Mouse (Mus musculus) macrophage (primary cell): ENCODE results near the gene Olfr64. TPM values are rescaled to one million over a fixed set of nuclear protein-coding genes. Genes with fewer than 3 reads are reported as not detected.

Experiments used
- H3K27ac ChIP-seq: fragments of 350-480 bp; formaldehyde crosslinking; 2 replicates; pipeline ENCODE4 v1.9.0; 2021
- H3K36me3 ChIP-seq: fragments of 350-480 bp; formaldehyde crosslinking; 2 replicates; pipeline ENCODE4 v1.9.0; 2021; ENCODE audit errors: inconsistent target
- H3K4me3 ChIP-seq: fragments of 350-480 bp; formaldehyde crosslinking; 2 replicates; pipeline ENCODE4 v1.9.0; 2021; ENCODE audit errors: inconsistent target
- H3K79me2 ChIP-seq: fragments of 350-480 bp; formaldehyde crosslinking; 2 replicates; pipeline ENCODE4 v1.9.0; 2021; ENCODE audit errors: inconsistent target
- WGBS: methylation state at CpG from one replicate; pipeline ENCODE4 v1.1.7; 2026; ENCODE audit warnings: inconsistent platforms; ENCODE audit not compliant: missing documents; 5-methylcytosine and 5-hydroxymethylcytosine counted together
- polyA plus RNA-seq: library from polyadenylated mRNA; stranded (reverse); fragments of 250-400 nt; gene quantifications from 3 replicates; pipeline ENCODE4 v1.2.4, GENCODE M21; 2018; ENCODE audit warnings: inconsistent platforms

The Olfr64 gene
- polyA plus RNA-seq, 1 experiment from 2014 or later = not detected

- Histone ChIP-seq H3K4me3 (no peak overlapping the region), H3K36me3 (no peaks in the 10 kb centered on the region), H3K27ac (no peak overlapping the region), H3K79me2 (no peaks in the 10 kb centered on the region)
- 46% methylated on average over 2 of the region's 2 CpGs for WGBS
These were observed 35.2 kb downstream of the Olfr64 start for GRCm38 (mm10) chr7:103859076-103859475.

- no peaks in the 10 kb centered on the region for H3K79me2 ChIP-seq
- no peaks in the 10 kb centered on the region for H3K36me3 ChIP-seq
- H3K27ac ChIP-seq = no peak overlapping the region
- 87% methylated on average over 1 of the region's 1 CpGs for WGBS
- H3K4me3 ChIP-seq = no peak overlapping the region
These were observed 39.6 kb downstream of the Olfr64 start for GRCm38 (mm10) chr7:103854669-103855068.

GRCm38 (mm10) chr7:103853090-103853489, 41.2 kb downstream of the Olfr64 start, which contains the start of gene Hbb-y:
TSS of gene Hbb-y (minus strand) at chr7:103853216.
- Histone ChIP-seq H3K27ac (no peak within 1 kb of the TSS), H3K4me3 (no peak within 1 kb of the TSS), H3K79me2 (no peaks in the 10 kb centered on the region), H3K36me3 (no peaks in the 10 kb centered on the region)
- WGBS = 92% methylated on average over 2 of the region's 2 CpGs

GRCm38 (mm10) chr7:103844525-103845325, 49.6 kb downstream of the Olfr64 start:
- no peak overlapping the region for H3K27ac ChIP-seq
- 64% methylated on average over 1 of the region's 2 CpGs for WGBS
- no peaks in the 10 kb centered on the region for H3K79me2 ChIP-seq
- H3K36me3 ChIP-seq = no peaks in the 10 kb centered on the region
- no peak overlapping the region for H3K4me3 ChIP-seq

GRCm38 (mm10) chr7:103843034-103843433, 51.3 kb downstream of the Olfr64 start, which contains the start of gene Hbb-bh1:
TSS of gene Hbb-bh1 (minus strand) at chr7:103843164.
- 96% methylated on average over 2 of the region's 2 CpGs for WGBS
- Histone ChIP-seq H3K36me3 (no peaks in the 10 kb centered on the region), H3K27ac (no peak within 1 kb of the TSS), H3K79me2 (no peaks in the 10 kb centered on the region), H3K4me3 (no peak within 1 kb of the TSS)

- no peaks in the 10 kb centered on the region for H3K36me3 ChIP-seq
- no peak within 1 kb of the TSS for H3K4me3 ChIP-seq
- WGBS = 76% methylated on average over 3 of the region's 3 CpGs
- no peak within 1 kb of the TSS for H3K27ac ChIP-seq
- no peaks in the 10 kb centered on the region for H3K79me2 ChIP-seq
These were observed 54.0 kb downstream of the Olfr64 start, which contains the start of gene Hbb-bh2 for GRCm38 (mm10) chr7:103840268-103840667. TSS of gene Hbb-bh2 (minus strand) at chr7:103840520.

Other genes starting within 250 kb of the Olfr64 start
- gene Olfr623, start 230.8 kb downstream of the Olfr64 start, polyA plus RNA-seq = not detected in 3 replicates
- 0.09 to 0.15 TPM (median 0.09 TPM) in 3 replicates for gene Olfr624, start 223.3 kb downstream of the Olfr64 start, polyA plus RNA-seq
- gene Olfr625-ps1, start 211.8 kb downstream of the Olfr64 start, polyA plus RNA-seq = not detected in 3 replicates
- not detected in 3 replicates for gene Olfr243, start 179.8 kb downstream of the Olfr64 start, polyA plus RNA-seq
- gene Olfr628, start 164.1 kb downstream of the Olfr64 start, polyA plus RNA-seq = not detected in 3 replicates
- gene Olfr629, start 149.5 kb downstream of the Olfr64 start, polyA plus RNA-seq = not detected in 3 replicates
- not detected in 3 replicates for gene Olfr630, start 137.2 kb downstream of the Olfr64 start, polyA plus RNA-seq
- not detected in 3 replicates for gene Olfr69, start 122.9 kb downstream of the Olfr64 start, polyA plus RNA-seq
- not detected in 3 replicates for gene Olfr68, start 114.8 kb downstream of the Olfr64 start, polyA plus RNA-seq
- gene Olfr67, start 102.7 kb downstream of the Olfr64 start, polyA plus RNA-seq = not detected in 3 replicates
- not detected in 3 replicates for gene Hbb-bt, start 80.5 kb downstream of the Olfr64 start, polyA plus RNA-seq
- not detected in 3 replicates for gene Hbb-bs, start 66.4 kb downstream of the Olfr64 start, polyA plus RNA-seq
- gene Hbb-bh2, start 54.0 kb downstream of the Olfr64 start, polyA plus RNA-seq = not detected in 3 replicates
- gene Hbb-bh1, start 51.3 kb downstream of the Olfr64 start, polyA plus RNA-seq = not detected in 3 replicates
- not detected in 3 replicates for gene Hbb-y, start 41.3 kb downstream of the Olfr64 start, polyA plus RNA-seq
- gene Olfr66, start 8.2 kb downstream of the Olfr64 start, polyA plus RNA-seq = not detected in 3 replicates
- not detected in 3 replicates for gene Olfr65, start 9.0 kb upstream of the Olfr64 start, polyA plus RNA-seq
- gene Olfr631, start 34.3 kb upstream of the Olfr64 start, polyA plus RNA-seq = not detected in 3 replicates
- not detected in 3 replicates for gene Olfr632, start 39.9 kb upstream of the Olfr64 start, polyA plus RNA-seq
- not detected in 3 replicates for gene Olfr633, start 50.0 kb upstream of the Olfr64 start, polyA plus RNA-seq
- gene Olfr635, start 76.7 kb upstream of the Olfr64 start, polyA plus RNA-seq = not detected in 3 replicates
- not detected in 3 replicates for gene Olfr638, start 104.3 kb upstream of the Olfr64 start, polyA plus RNA-seq
- gene Olfr639, start 122.8 kb upstream of the Olfr64 start, polyA plus RNA-seq = not detected in 3 replicates
- gene Olfr640, start 131.1 kb upstream of the Olfr64 start, polyA plus RNA-seq = not detected in 3 replicates
- gene Olfr641, start 141.0 kb upstream of the Olfr64 start, polyA plus RNA-seq = not detected in 3 replicates
- gene Olfr642, start 158.2 kb upstream of the Olfr64 start, polyA plus RNA-seq = not detected in 3 replicates
- not detected in 3 replicates for gene 4930516K23Rik, start 167.0 kb upstream of the Olfr64 start, polyA plus RNA-seq
- not detected in 3 replicates for gene Olfr644, start 177.4 kb upstream of the Olfr64 start, polyA plus RNA-seq
- gene Olfr645, start 191.0 kb upstream of the Olfr64 start, polyA plus RNA-seq = not detected in 3 replicates
- not detected in 3 replicates for gene Olfr646, start 210.4 kb upstream of the Olfr64 start, polyA plus RNA-seq
- gene Ubqln5, start 235.3 kb upstream of the Olfr64 start, polyA plus RNA-seq = not detected in 3 replicates
- not detected in 3 replicates for gene Olfr643, start 242.9 kb upstream of the Olfr64 start, polyA plus RNA-seq
- not detected in 3 replicates for gene Ubqln3, start 248.8 kb upstream of the Olfr64 start, polyA plus RNA-seq